ENCODE assay signal across 8 mouse cellular contexts in the genomic region with DNA sequence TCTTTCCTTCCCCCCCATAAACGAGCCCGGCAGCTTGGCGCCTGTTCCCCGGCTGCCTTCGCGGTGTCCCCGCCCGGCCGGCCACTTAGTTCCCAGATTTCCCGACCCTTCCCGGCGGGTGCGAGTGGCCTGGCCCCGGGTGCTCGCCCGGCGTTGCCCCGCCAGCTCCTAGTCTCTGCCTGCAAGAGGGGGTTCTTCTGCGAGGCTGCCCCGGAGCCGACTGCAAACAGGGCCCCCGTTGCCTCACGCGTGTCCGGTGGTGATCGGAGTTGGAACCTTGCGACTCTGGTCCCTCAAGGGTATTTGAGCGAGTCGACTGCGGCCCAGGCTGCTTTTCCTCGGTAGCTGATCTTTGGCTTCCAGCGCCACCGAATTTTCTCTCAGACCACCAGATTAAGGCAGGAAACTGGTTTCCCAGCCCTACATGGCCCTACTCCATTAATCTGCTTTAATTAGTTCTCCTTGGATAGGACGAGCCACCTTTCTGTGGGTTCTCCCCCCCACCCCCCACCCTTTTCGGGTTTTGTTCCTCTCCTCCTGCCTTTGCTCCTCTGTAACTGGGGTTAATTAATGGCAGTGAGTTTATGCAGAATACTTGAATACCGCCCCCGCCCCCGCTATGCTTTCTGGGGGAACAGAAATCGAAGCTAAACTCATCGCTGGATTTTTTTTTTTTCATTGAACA. TPM values are rescaled to one million over a fixed set of nuclear protein-coding genes. Genes with fewer than 3 reads are reported as not detected.
A peak's percentile ranks its signal among the peaks of the same experiment; 100 is the strongest.
DNase-seq lines count a peak whose midpoint lies in the region; ATAC-seq lines count a peak whose summit lies in the region.

No protein-coding gene starts in this region.

- peak overlapping the region; percentile 83 for H3K4me3 ChIP-seq in brown adipose tissue, adult 24 weeks (ENCODE audit: insufficient read depth, low read depth, low read length)
- peak overlapping the region; percentile 64 for H3K4me3 ChIP-seq in forebrain, embryonic 15.5 days
- peak overlapping the region; percentile 83 for H3K4me3 ChIP-seq in hindbrain, embryonic 11.5 days (ENCODE audit: low read depth, low read length)

- H3K27me3 ChIP-seq in forebrain, embryonic 15.5 days: no peaks in the 10 kb centered on the region
- no peaks in the 10 kb centered on the region for H3K27me3 ChIP-seq in hindbrain, embryonic 11.5 days (ENCODE audit: control insufficient read depth, insufficient read depth, low read length)
- H3K27me3 ChIP-seq in splenic B cell, adult 2 months (ENCODE audit: control insufficient read depth, insufficient read depth, low read length, poor library complexity, severe bottlenecking): 0 out of 2 replicates have a peak, but pooled peaks cover 2% of the 10 kb centered on the region

- peak overlapping the region; percentile 75 for H3K9ac ChIP-seq in forebrain, embryonic 15.5 days (replicated peaks)
- peak overlapping the region; percentile 84 for H3K9ac ChIP-seq in hindbrain, embryonic 11.5 days (ENCODE audit: low read depth, low read length)

- DNase-seq in ovary, postnatal 14 days (ENCODE audit: low spot score): peak; percentile 25
- DNase-seq in ovary, postnatal 36 days (ENCODE audit: low spot score): no peak
- DNase-seq in hindbrain, embryonic 11.5 days (ENCODE audit: low spot score): peak; percentile 66
- peak; percentile 16 to 36 for DNase-seq in layer of hippocampus, postnatal 25 days (ENCODE audit: extremely low spot score in 1 of 2, low spot score in 1 of 2)
- peak; percentile 33 for DNase-seq in splenic B cell, adult 2 months (ENCODE audit: low read depth, low spot score)

- no peaks in the 10 kb centered on the region for H3K4me1 ChIP-seq in brown adipose tissue, adult 24 weeks (ENCODE audit: control insufficient read depth, insufficient read depth, insufficient read length, low read length)
- peaks cover 16% of the 10 kb centered on the region for H3K4me1 ChIP-seq in forebrain, embryonic 15.5 days
- no peaks in the 10 kb centered on the region for H3K4me1 ChIP-seq in hindbrain, embryonic 11.5 days (replicated peaks; ENCODE audit: control insufficient read depth, insufficient read depth, low read length)

- H3K36me3 ChIP-seq in forebrain, embryonic 15.5 days: no peaks in the 10 kb centered on the region
- no peaks in the 10 kb centered on the region for H3K36me3 ChIP-seq in hindbrain, embryonic 11.5 days (ENCODE audit: control insufficient read depth, insufficient read depth, low read length)
- H3K36me3 ChIP-seq in splenic B cell, adult 2 months (ENCODE audit: control insufficient read depth, insufficient read depth, low read length, poor library complexity, severe bottlenecking): no peaks in the 10 kb centered on the region

- WGBS in forebrain, embryonic 15.5 days: under 1% methylated on average over 38 of the region's 40 CpGs
- under 1% methylated on average over 37 of the region's 40 CpGs for WGBS in hindbrain, embryonic 11.5 days

- ATAC-seq in forebrain, embryonic 15.5 days (replicated peaks): peak; percentile 70
- peak; percentile 76 for ATAC-seq in hindbrain, embryonic 11.5 days (ENCODE audit: low FRiP score)
- 0 out of 2 replicates have a peak, but pooled peaks have one; percentile 15 for ATAC-seq in megakaryocyte-erythroid progenitor cell, adult 5-6 weeks (replicated peaks; ENCODE audit: low FRiP score, low TSS enrichment, poor library complexity, severe bottlenecking)

- peak overlapping the region; percentile 28 for H3K27ac ChIP-seq in brown adipose tissue, adult 24 weeks (replicated peaks; ENCODE audit: low read depth, low read length)
- peak overlapping the region; percentile 80 for H3K27ac ChIP-seq in forebrain, embryonic 15.5 days (replicated peaks)
- peak overlapping the region; percentile 67 for H3K27ac ChIP-seq in hindbrain, embryonic 11.5 days (ENCODE audit: low read depth, low read length)

- H3K9me3 ChIP-seq in forebrain, embryonic 15.5 days: no peaks in the 10 kb centered on the region
- no peaks in the 10 kb centered on the region for H3K9me3 ChIP-seq in hindbrain, embryonic 11.5 days (ENCODE audit: control insufficient read depth, low read length)

- H3K4me2 ChIP-seq in forebrain, embryonic 15.5 days (replicated peaks): peak overlapping the region; percentile 88
- peak overlapping the region; percentile 83 for H3K4me2 ChIP-seq in hindbrain, embryonic 11.5 days (replicated peaks; ENCODE audit: low read depth, low read length)

RNA-seq across cellular contexts. Expression of a gene that starts 0.7 kb away (rescaled TPM):
- 0.99 and 1.0 TPM in 2 replicates for polyA plus RNA-seq in brown adipose tissue, adult 24 weeks (2012; ENCODE audit: insufficient read depth, insufficient read length, missing spikeins)
- polyA plus RNA-seq in forebrain, embryonic 15.5 days (2015; fragmentation: Nextera tagmentation; extraction: Ambion mirVana): 19.9 and 22.0 TPM in 2 replicates
- 18.8 and 22.5 TPM in 2 replicates for polyA plus RNA-seq in hindbrain, embryonic 11.5 days (2014; fragmentation: Nextera tagmentation; extraction: Ambion mirVana)
- 1 to 10 TPM; 6.2 to 7.9 TPM for total RNA-seq in layer of hippocampus, postnatal 25 days (2021)
- not detected in 2 replicates for total RNA-seq in megakaryocyte-erythroid progenitor cell, adult 5-6 weeks (2014; fragmentation: Nextera tagmentation)
- not detected in 2 replicates for total RNA-seq in megakaryocyte-erythroid progenitor cell, adult 5-6 weeks (2017)

RNA-seq across cellular contexts. Expression of a gene that starts 39.1 kb away (rescaled TPM):
- not detected in 2 replicates for polyA plus RNA-seq in brown adipose tissue, adult 24 weeks (2012; ENCODE audit: insufficient read depth, insufficient read length, missing spikeins)
- not detected in 2 replicates for polyA plus RNA-seq in forebrain, embryonic 15.5 days (2015; fragmentation: Nextera tagmentation; extraction: Ambion mirVana)
- 0.03 TPM in 1 of 2 replicates, not detected in the other for polyA plus RNA-seq in hindbrain, embryonic 11.5 days (2014; fragmentation: Nextera tagmentation; extraction: Ambion mirVana)
- not detected for total RNA-seq in layer of hippocampus, postnatal 25 days (2021)
- total RNA-seq in megakaryocyte-erythroid progenitor cell, adult 5-6 weeks (2014; fragmentation: Nextera tagmentation): not detected in 2 replicates
- total RNA-seq in megakaryocyte-erythroid progenitor cell, adult 5-6 weeks (2017): not detected in 2 replicates

Comparison
In these comparisons a context has a peak if more than half of its experiments do, and no peak if none do; other contexts are left out.
1. H3K27ac ChIP-seq: peak in every context shown above with its lines; median percentile 80 in forebrain, embryonic 15.5 days; 67 in hindbrain, embryonic 11.5 days; 28 in brown adipose tissue, adult 24 weeks.
2. ATAC-seq: peak in every context shown above with its lines; median percentile 76 in hindbrain, embryonic 11.5 days; 70 in forebrain, embryonic 15.5 days; 15 in megakaryocyte-erythroid progenitor cell, adult 5-6 weeks.